Mouse (Mus musculus) hindbrain, embryonic 13.5 days (tissue): ENCODE data around the gene Gm3952. TPM values are rescaled to one million over a fixed set of nuclear protein-coding genes. Genes with fewer than 3 reads are reported as not detected.
A peak's percentile ranks its signal among the peaks of the same experiment; 100 is the strongest.

Source experiments
- ATAC-seq: fragments of 200-750 bp; cut with Nextera tagmentation; 2 replicates; pipeline ENCODE4 v1.8.0; 2017; ENCODE audit warnings: moderate TSS enrichment; ENCODE audit not compliant: low FRiP score
- H3K27ac ChIP-seq: fragments of 300-500 bp; sonication (generic); 2 replicates; pipeline ENCODE4 v1.5.1; 2015; ENCODE audit warnings: inconsistent platforms, mild to moderate bottlenecking, moderate library complexity
- H3K27me3 ChIP-seq: fragments of 300-500 bp; sonication (generic); 2 replicates; pipeline ENCODE4 v1.6.1; 2015; ENCODE audit warnings: mild to moderate bottlenecking, inconsistent platforms
- H3K36me3 ChIP-seq: fragments of 300-500 bp; sonication (generic); 2 replicates; pipeline ENCODE4 v1.6.1; 2015; ENCODE audit warnings: mild to moderate bottlenecking, inconsistent platforms
- H3K4me1 ChIP-seq: fragments of 300-500 bp; sonication (generic); replicated peaks from 2 replicates; pipeline ENCODE4 v1.6.1; 2015; ENCODE audit warnings: inconsistent platforms
- H3K4me2 ChIP-seq: fragments of 300-500 bp; sonication (generic); 2 replicates; pipeline ENCODE4 v1.6.1; 2015; ENCODE audit warnings: inconsistent platforms, mild to moderate bottlenecking, moderate library complexity
- H3K4me3 ChIP-seq: fragments of 300-500 bp; sonication (generic); 2 replicates; pipeline ENCODE4 v1.5.1; 2015; ENCODE audit warnings: mild to moderate bottlenecking, inconsistent platforms
- H3K9ac ChIP-seq: fragments of 300-500 bp; sonication (generic); 2 replicates; pipeline ENCODE4 v1.6.1; 2015; ENCODE audit warnings: mild to moderate bottlenecking, inconsistent platforms
- H3K9me3 ChIP-seq: fragments of 300-500 bp; sonication (generic); 2 replicates; pipeline ENCODE4 v1.6.1; 2016; ENCODE audit warnings: inconsistent platforms
- WGBS: fragments of 180-500 bp; shearing (Covaris S2); methylation state at CpG from one replicate; pipeline ENCODE4 v1.1.7; 2015; 5-methylcytosine and 5-hydroxymethylcytosine counted together
- polyA plus RNA-seq: library from polyadenylated mRNA; unstranded; fragments of >200 nt; fragmentation: Nextera tagmentation; extraction: Ambion mirVana; gene quantifications from 2 replicates; pipeline ENCODE4 v1.2.1, GENCODE M21; 2015

The Gm3952 gene
- not detected in 2 replicates for polyA plus RNA-seq

- Histone ChIP-seq H3K36me3 (no peaks in the 10 kb centered on the region), H3K27ac (no peak within 1 kb of the TSS), H3K4me2 (no peak within 1 kb of the TSS), H3K9me3 (no peaks in the 10 kb centered on the region), H3K4me3 (no peak within 1 kb of the TSS), H3K4me1 (no peaks in the 10 kb centered on the region), H3K9ac (no peak within 1 kb of the TSS), H3K27me3 (no peaks in the 10 kb centered on the region)
- 85% methylated on average over 1 of the region's 1 CpGs for WGBS
- no peak for ATAC-seq
These were observed at the start of gene Gm3952 for GRCm38 (mm10) chr8:128798594-128798993. Gene Gm3952 (minus strand): TSS chr8:128798694.

DNA sequence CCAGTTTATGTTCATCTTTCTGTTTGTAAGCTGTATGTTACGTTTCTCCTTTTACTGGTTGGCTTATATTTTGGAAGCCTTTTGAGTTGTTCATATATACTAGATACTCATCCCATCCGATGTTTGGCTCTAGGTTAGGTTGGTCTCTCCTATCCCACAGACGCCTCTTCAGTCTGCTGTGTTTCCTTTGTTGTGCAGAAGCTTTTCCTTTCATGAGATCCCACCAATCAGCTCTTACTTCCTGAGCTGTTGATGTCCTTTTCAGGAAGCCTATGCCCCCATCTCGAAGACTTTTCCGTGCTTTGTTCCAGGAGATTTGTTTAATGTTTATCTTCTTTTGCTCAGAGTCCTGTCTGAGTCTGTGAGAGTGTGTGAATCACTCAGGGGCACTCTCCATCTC is 45.3 kb upstream of the Gm3952 start:
- Histone ChIP-seq H3K4me1 (no peaks in the 10 kb centered on the region), H3K27me3 (no peaks in the 10 kb centered on the region), H3K36me3 (no peaks in the 10 kb centered on the region), H3K9me3 (no peaks in the 10 kb centered on the region), H3K4me2 (no peak overlapping the region), H3K9ac (no peak overlapping the region), H3K27ac (no peak overlapping the region), H3K4me3 (no peak overlapping the region)
- no peak for ATAC-seq
- WGBS: 67% methylated on average over 5 of the region's 5 CpGs

- Histone ChIP-seq H3K4me1 (no peaks in the 10 kb centered on the region), H3K27ac (no peak overlapping the region), H3K27me3 (no peaks in the 10 kb centered on the region), H3K9me3 (no peaks in the 10 kb centered on the region), H3K4me3 (no peak overlapping the region), H3K9ac (no peak overlapping the region), H3K4me2 (no peak overlapping the region), H3K36me3 (no peaks in the 10 kb centered on the region)
- 88% methylated on average over 4 of the region's 4 CpGs for WGBS
- ATAC-seq: no peak
These were observed 14.0 kb upstream of the Gm3952 start for GRCm38 (mm10) chr8:128812521-128812920.

DNA sequence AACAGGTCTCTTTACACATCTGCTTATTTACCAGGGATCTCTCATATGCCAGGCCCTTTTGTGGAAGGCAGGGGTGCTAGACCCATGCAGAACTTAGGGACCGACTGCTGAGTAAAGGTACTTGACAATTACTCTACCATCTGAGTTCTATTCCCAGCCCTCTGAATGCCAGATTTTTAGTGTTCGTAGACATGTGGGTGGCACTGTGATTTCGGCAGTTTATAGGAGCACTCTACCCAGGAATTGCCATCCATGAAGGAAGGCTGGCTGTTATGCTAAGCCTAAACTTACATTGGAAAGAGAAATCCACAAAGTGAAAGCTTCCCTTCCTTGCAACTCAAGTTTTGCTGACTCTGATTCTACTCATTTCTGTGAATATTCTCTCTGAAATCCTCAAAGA is 62.8 kb downstream of the Gm3952 start:
- no peaks in the 10 kb centered on the region for H3K9me3 ChIP-seq
- peaks cover 55% of the 10 kb centered on the region for H3K36me3 ChIP-seq
- no peak overlapping the region for H3K27ac ChIP-seq
- no peak overlapping the region for H3K4me3 ChIP-seq
- H3K4me1 ChIP-seq: peaks cover 14% of the 10 kb centered on the region
- no peak overlapping the region for H3K9ac ChIP-seq
- no peak overlapping the region for H3K4me2 ChIP-seq
- no peak for ATAC-seq
- WGBS: over 99% methylated on average over 3 of the region's 3 CpGs
- no peaks in the 10 kb centered on the region for H3K27me3 ChIP-seq

- H3K27ac ChIP-seq: no peak overlapping the region
- no peaks in the 10 kb centered on the region for H3K27me3 ChIP-seq
- H3K9me3 ChIP-seq: no peaks in the 10 kb centered on the region
- H3K36me3 ChIP-seq: peaks cover 56% of the 10 kb centered on the region
- H3K9ac ChIP-seq: no peak overlapping the region
- H3K4me2 ChIP-seq: no peak overlapping the region
- no peak for ATAC-seq
- WGBS: 93% methylated on average over 3 of the region's 3 CpGs
- H3K4me1 ChIP-seq: peaks cover 14% of the 10 kb centered on the region
- H3K4me3 ChIP-seq: no peak overlapping the region
These were observed 64.4 kb downstream of the Gm3952 start for GRCm38 (mm10) chr8:128734118-128734517.

DNA sequence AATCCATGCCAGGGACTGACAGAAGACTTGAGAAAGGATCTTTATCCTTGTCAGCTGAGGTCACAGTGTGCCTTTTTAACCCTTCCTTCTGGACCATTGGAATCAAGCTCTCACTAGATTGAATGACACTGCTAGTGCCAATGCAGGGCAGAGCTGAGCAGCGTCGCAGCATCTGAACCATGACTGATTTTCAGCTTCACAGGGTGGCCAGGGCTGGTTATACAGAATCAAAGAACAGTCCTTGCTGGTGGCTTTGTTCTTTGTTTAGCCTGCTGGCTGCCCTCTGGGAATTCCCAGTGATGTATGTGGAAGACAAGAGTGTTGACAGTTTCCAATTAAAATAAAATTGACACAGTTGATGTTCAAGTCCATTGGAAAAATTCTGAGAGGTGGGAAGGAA is 66.2 kb downstream of the Gm3952 start:
- Histone ChIP-seq H3K9ac (no peak overlapping the region), H3K27me3 (no peaks in the 10 kb centered on the region), H3K27ac (peak overlapping the region; percentile 71), H3K36me3 (peaks cover 52% of the 10 kb centered on the region), H3K9me3 (no peaks in the 10 kb centered on the region), H3K4me3 (no peak overlapping the region), H3K4me1 (peaks cover 14% of the 10 kb centered on the region), H3K4me2 (no peak overlapping the region)
- ATAC-seq: peak; percentile 75
- 11% methylated on average over 2 of the region's 2 CpGs for WGBS

DNA sequence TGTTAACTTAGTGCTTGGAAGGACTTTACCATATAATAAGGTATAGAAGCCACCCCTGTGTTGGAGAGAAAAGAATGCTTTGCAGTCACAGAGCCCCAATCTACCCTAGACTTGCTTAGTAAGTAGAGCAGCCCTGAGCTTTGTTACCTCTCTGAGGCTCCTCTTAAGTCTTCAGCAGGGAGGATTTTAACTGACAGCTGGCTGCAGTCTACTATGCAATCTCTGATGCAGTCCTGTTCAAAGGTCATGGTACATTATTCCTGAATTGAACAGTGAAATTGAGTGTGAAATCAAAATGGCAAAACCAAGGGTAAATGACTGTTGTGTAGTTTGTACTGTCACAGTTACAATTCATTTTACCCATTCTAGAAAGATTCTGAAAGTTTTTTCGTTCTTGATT is 71.3 kb downstream of the Gm3952 start:
- Histone ChIP-seq H3K27me3 (no peaks in the 10 kb centered on the region), H3K27ac (no peak overlapping the region), H3K36me3 (peaks cover 44% of the 10 kb centered on the region), H3K9ac (no peak overlapping the region), H3K4me3 (no peak overlapping the region), H3K9me3 (no peaks in the 10 kb centered on the region), H3K4me1 (peaks cover 10% of the 10 kb centered on the region), H3K4me2 (no peak overlapping the region)
- ATAC-seq: no peak
- 53% methylated on average over 1 of the region's 1 CpGs for WGBS

DNA sequence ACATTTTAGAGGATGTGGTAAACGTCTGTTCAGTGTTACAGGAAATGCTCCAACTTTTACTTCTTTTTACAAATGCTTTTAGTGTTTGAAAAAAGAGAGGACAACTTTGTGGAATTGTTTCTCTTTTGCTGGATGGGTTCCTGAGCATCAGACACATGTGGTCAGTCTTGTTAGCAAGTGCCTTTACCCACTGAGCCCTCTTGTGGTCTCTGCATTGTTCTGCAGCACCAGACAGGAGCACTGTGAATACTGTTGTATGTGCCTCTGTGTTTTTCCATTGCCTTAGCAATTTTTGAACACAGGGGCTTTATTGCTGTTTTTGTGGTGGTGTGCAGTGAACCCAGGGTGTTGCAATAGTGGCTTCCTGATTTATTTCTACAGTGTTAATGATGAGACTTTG is 73.7 kb downstream of the Gm3952 start:
- WGBS: 78% methylated on average over 1 of the region's 1 CpGs
- Histone ChIP-seq H3K4me1 (no peaks in the 10 kb centered on the region), H3K27ac (no peak overlapping the region), H3K36me3 (peaks cover 46% of the 10 kb centered on the region), H3K4me3 (no peak overlapping the region), H3K9me3 (no peaks in the 10 kb centered on the region), H3K9ac (no peak overlapping the region), H3K27me3 (no peaks in the 10 kb centered on the region), H3K4me2 (no peak overlapping the region)
- peak; percentile 49; the same call in 1 of the 2 replicates for ATAC-seq

GRCm38 (mm10) chr8:128716184-128716583 is 82.3 kb downstream of the Gm3952 start:
- Histone ChIP-seq H3K4me1 (no peaks in the 10 kb centered on the region), H3K9ac (no peak overlapping the region), H3K27ac (no peak overlapping the region), H3K9me3 (no peaks in the 10 kb centered on the region), H3K4me3 (no peak overlapping the region), H3K4me2 (no peak overlapping the region), H3K36me3 (peaks cover 77% of the 10 kb centered on the region), H3K27me3 (no peaks in the 10 kb centered on the region)
- ATAC-seq: no peak

DNA sequence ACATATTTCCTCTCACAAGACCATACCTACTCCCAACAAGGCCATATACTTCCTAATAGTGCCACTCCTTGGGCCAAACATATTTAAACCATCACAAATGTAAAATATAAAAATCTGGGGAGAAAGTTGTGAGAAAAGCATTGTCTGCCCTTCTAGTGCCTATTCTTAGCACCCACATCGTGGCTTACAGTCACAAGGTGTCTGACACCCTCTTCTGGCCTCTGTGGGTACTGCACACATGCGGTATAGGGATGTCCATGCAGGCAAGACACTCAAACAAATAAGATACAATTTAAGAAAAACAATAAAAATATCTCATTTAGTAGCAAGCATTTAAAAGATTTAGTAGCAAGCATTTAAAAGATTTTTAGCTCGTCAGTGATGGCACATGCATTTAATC is 89.2 kb downstream of the Gm3952 start:
- no peaks in the 10 kb centered on the region for H3K9me3 ChIP-seq

GRCm38 (mm10) chr8:128704836-128705235 is 93.7 kb downstream of the Gm3952 start:
- ATAC-seq: no peak
- H3K27me3 ChIP-seq: no peaks in the 10 kb centered on the region
- no peak overlapping the region for H3K9ac ChIP-seq
- H3K4me2 ChIP-seq: no peak overlapping the region
- H3K36me3 ChIP-seq: peaks cover 14% of the 10 kb centered on the region
- 90% methylated on average over 2 of the region's 2 CpGs for WGBS
- H3K4me1 ChIP-seq: no peaks in the 10 kb centered on the region
- no peak overlapping the region for H3K4me3 ChIP-seq
- H3K9me3 ChIP-seq: no peaks in the 10 kb centered on the region
- H3K27ac ChIP-seq: no peak overlapping the region

More for the DNA sequence above, 89.2 kb downstream of the Gm3952 start:
- no peak overlapping the region for H3K4me3 ChIP-seq
- H3K9ac ChIP-seq: no peak overlapping the region
- H3K27me3 ChIP-seq: no peaks in the 10 kb centered on the region
- H3K4me1 ChIP-seq: no peaks in the 10 kb centered on the region
- H3K4me2 ChIP-seq: no peak overlapping the region
- H3K27ac ChIP-seq: no peak overlapping the region
- no peak for ATAC-seq
- peaks cover 50% of the 10 kb centered on the region for H3K36me3 ChIP-seq
- 60% methylated on average over 3 of the region's 3 CpGs for WGBS

GRCm38 (mm10) chr8:128704376-128704775 is 94.1 kb downstream of the Gm3952 start:
- no peaks in the 10 kb centered on the region for H3K9me3 ChIP-seq
- no peak overlapping the region for H3K4me2 ChIP-seq
- peaks cover 14% of the 10 kb centered on the region for H3K36me3 ChIP-seq
- no peaks in the 10 kb centered on the region for H3K4me1 ChIP-seq
- H3K9ac ChIP-seq: no peak overlapping the region
- no peak overlapping the region for H3K4me3 ChIP-seq
- no peak for ATAC-seq
- H3K27ac ChIP-seq: no peak overlapping the region
- WGBS: 95% methylated on average over 1 of the region's 1 CpGs
- no peaks in the 10 kb centered on the region for H3K27me3 ChIP-seq

DNA sequence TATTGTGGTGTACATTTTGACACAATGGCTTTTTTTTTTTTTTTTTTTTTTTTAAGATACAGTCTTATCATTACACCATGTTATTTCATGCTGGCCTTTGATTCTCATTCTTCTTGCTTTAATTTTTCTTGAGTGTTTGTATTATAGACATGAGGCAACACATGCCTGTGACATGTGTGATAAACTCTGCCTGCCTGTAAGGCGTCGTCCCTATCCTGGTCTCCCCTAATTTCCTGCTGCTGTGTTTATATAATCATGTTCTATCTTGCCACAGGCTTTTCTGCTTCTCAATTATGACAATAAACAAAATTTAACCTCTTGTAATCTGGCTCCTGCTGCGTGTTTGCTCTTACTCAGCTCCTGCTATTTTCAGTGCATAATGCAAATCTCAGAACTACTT is 100.5 kb downstream of the Gm3952 start:
- Histone ChIP-seq H3K9me3 (0 out of 2 replicates have a peak, but pooled peaks cover 3% of the 10 kb centered on the region), H3K4me3 (no peak overlapping the region), H3K4me2 (no peak overlapping the region), H3K27me3 (no peaks in the 10 kb centered on the region), H3K4me1 (0 out of 2 replicates have a peak, but pooled peaks cover 3% of the 10 kb centered on the region), H3K9ac (no peak overlapping the region), H3K27ac (no peak overlapping the region), H3K36me3 (no peaks in the 10 kb centered on the region)
- ATAC-seq: no peak
- 78% methylated on average over 3 of the region's 3 CpGs for WGBS
